Mouse (Mus musculus) G1E (cell line): ENCODE measurements around the gene Galns.

Source experiments
- CTCF ChIP-seq: IDR thresholded peaks from 2 replicates; pipeline ENCODE4 v1.5.1; 2012; ENCODE audit warnings: low read depth, low read length, inconsistent platforms, mixed read lengths
- GATA1 ChIP-seq: IDR thresholded peaks from 2 replicates; pipeline ENCODE4 v1.6.1; 2012; ENCODE audit warnings: borderline replicate concordance, low read length, inconsistent platforms, mixed read lengths

DNA sequence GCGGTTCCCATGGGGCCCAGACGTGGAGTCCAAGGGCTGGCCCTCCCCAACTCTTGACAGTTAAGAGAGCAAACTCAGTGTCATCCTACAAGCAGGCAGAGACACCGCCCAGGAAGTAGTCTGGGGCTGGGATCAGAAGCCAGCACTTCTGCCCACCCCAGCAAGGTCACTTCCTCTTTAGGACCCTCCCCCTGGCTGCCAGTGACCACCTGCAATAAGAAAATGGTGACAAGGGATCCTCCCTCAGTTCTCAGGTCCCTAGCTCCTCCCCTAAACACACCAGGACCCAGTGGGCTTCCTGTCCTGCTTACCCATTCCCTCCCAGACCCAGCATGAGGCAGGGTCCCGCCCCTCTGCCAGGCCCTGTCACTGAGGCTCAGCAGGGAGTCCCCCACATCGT, 63.4 kb downstream of the Galns start:
- TF ChIP-seq CTCF (no peak), GATA1 (no peak)
